Mouse (Mus musculus): ENCODE measurements around the gene Gnb4. TPM values are rescaled to one million over a fixed set of nuclear protein-coding genes. Genes with fewer than 3 reads are reported as not detected.

Gene Gnb4
- polyA plus RNA-seq, 1 experiment = 3.3 TPM

- WGBS = 84% methylated on average over 5 of the region's 5 CpGs
- Histone ChIP-seq H3K4me1 (ENCODE audit: control insufficient read depth, insufficient read depth, low read length) (no peaks in the 10 kb centered on the region; the same call in 1 of the 2 replicates), H3K27ac (ENCODE audit: control insufficient read depth, insufficient read depth, low read depth, low read length, poor library complexity) (no peak overlapping the region), H3K4me3 (replicated peaks; ENCODE audit: control insufficient read depth, low read depth, low read length) (no peak overlapping the region)
- TF ChIP-seq POLR2A (IDR thresholded peaks at IDR 0.05; ENCODE audit: borderline replicate concordance, control insufficient read depth, low read depth, low read length) (no peak), CTCF (IDR thresholded peaks at IDR 0.05; ENCODE audit: control insufficient read depth, insufficient read depth, low read length) (no peak)
Observed at GRCm38 (mm10) chr3:32578772-32579171, 37.6 kb downstream of the Gnb4 start.

- WGBS = 90% methylated on average over 3 of the region's 3 CpGs
- TF ChIP-seq CTCF (IDR thresholded peaks at IDR 0.05; ENCODE audit: control insufficient read depth, insufficient read depth, low read length) = no peak
- no peak for TF ChIP-seq POLR2A (IDR thresholded peaks at IDR 0.05; ENCODE audit: borderline replicate concordance, control insufficient read depth, low read depth, low read length)
Observed at GRCm38 (mm10) chr3:32575151-32575550, 41.2 kb downstream of the Gnb4 start.

GRCm38 (mm10) chr3:32573881-32574280 lies 42.5 kb downstream of the Gnb4 start:
- TF ChIP-seq POLR2A (IDR thresholded peaks at IDR 0.05; ENCODE audit: borderline replicate concordance, control insufficient read depth, low read depth, low read length) (no peak), CTCF (IDR thresholded peaks at IDR 0.05; ENCODE audit: control insufficient read depth, insufficient read depth, low read length) (no peak)
- H3K27ac ChIP-seq (ENCODE audit: control insufficient read depth, insufficient read depth, low read depth, low read length, poor library complexity) = no peak overlapping the region
- WGBS = 86% methylated on average over 9 of the region's 9 CpGs
- H3K4me3 ChIP-seq (replicated peaks; ENCODE audit: control insufficient read depth, low read depth, low read length) = no peak overlapping the region
- no peaks in the 10 kb centered on the region for H3K4me1 ChIP-seq (ENCODE audit: control insufficient read depth, insufficient read depth, low read length)

More at GRCm38 (mm10) chr3:32575151-32575550, 41.2 kb downstream of the Gnb4 start:
- no peak overlapping the region for H3K4me3 ChIP-seq (replicated peaks; ENCODE audit: control insufficient read depth, low read depth, low read length)
- H3K4me1 ChIP-seq (ENCODE audit: control insufficient read depth, insufficient read depth, low read length) = no peaks in the 10 kb centered on the region
- no peak overlapping the region for H3K27ac ChIP-seq (ENCODE audit: control insufficient read depth, insufficient read depth, low read depth, low read length, poor library complexity)

- WGBS = 87% methylated on average over 2 of the region's 2 CpGs
- TF ChIP-seq POLR2A (IDR thresholded peaks at IDR 0.05; ENCODE audit: borderline replicate concordance, control insufficient read depth, low read depth, low read length) = no peak
- no peak overlapping the region for H3K4me3 ChIP-seq (replicated peaks; ENCODE audit: control insufficient read depth, low read depth, low read length)
- H3K27ac ChIP-seq (ENCODE audit: control insufficient read depth, insufficient read depth, low read depth, low read length, poor library complexity) = no peak overlapping the region
- H3K4me1 ChIP-seq (ENCODE audit: control insufficient read depth, insufficient read depth, low read length) = no peaks in the 10 kb centered on the region
Observed at GRCm38 (mm10) chr3:32573086-32573485, 43.3 kb downstream of the Gnb4 start.

GRCm38 (mm10) chr3:32563401-32563800 lies 53.0 kb downstream of the Gnb4 start:
- 90% methylated on average over 6 of the region's 6 CpGs for WGBS
- TF ChIP-seq POLR2A (IDR thresholded peaks at IDR 0.05; ENCODE audit: borderline replicate concordance, control insufficient read depth, low read depth, low read length) (no peak), CTCF (IDR thresholded peaks at IDR 0.05; ENCODE audit: control insufficient read depth, insufficient read depth, low read length) (no peak)
- no peaks in the 10 kb centered on the region for H3K4me1 ChIP-seq (ENCODE audit: control insufficient read depth, insufficient read depth, low read length)
- H3K4me3 ChIP-seq (replicated peaks; ENCODE audit: control insufficient read depth, low read depth, low read length) = no peak overlapping the region
- H3K27ac ChIP-seq (ENCODE audit: control insufficient read depth, insufficient read depth, low read depth, low read length, poor library complexity) = no peak overlapping the region

GRCm38 (mm10) chr3:32553061-32553460 lies 63.3 kb downstream of the Gnb4 start:
- no peak overlapping the region for H3K4me3 ChIP-seq (replicated peaks; ENCODE audit: control insufficient read depth, low read depth, low read length)
- H3K4me1 ChIP-seq (ENCODE audit: control insufficient read depth, insufficient read depth, low read length) = no peaks in the 10 kb centered on the region
- H3K27ac ChIP-seq (ENCODE audit: control insufficient read depth, insufficient read depth, low read depth, low read length, poor library complexity) = no peak overlapping the region
- TF ChIP-seq POLR2A (IDR thresholded peaks at IDR 0.05; ENCODE audit: borderline replicate concordance, control insufficient read depth, low read depth, low read length) (no peak), CTCF (IDR thresholded peaks at IDR 0.05; ENCODE audit: control insufficient read depth, insufficient read depth, low read length) (0 out of 2 replicates have a peak, but pooled peaks have one; percentile 24)
- 93% methylated on average over 1 of the region's 1 CpGs for WGBS

- no peak overlapping the region for H3K4me3 ChIP-seq (replicated peaks; ENCODE audit: control insufficient read depth, low read depth, low read length)
- TF ChIP-seq CTCF (IDR thresholded peaks at IDR 0.05; ENCODE audit: control insufficient read depth, insufficient read depth, low read length) (no peak), POLR2A (IDR thresholded peaks at IDR 0.05; ENCODE audit: borderline replicate concordance, control insufficient read depth, low read depth, low read length) (no peak)
- H3K27ac ChIP-seq (ENCODE audit: control insufficient read depth, insufficient read depth, low read depth, low read length, poor library complexity) = no peak overlapping the region
- no peaks in the 10 kb centered on the region; the same call in 1 of the 2 replicates for H3K4me1 ChIP-seq (ENCODE audit: control insufficient read depth, insufficient read depth, low read length)
- 88% methylated on average over 5 of the region's 5 CpGs for WGBS
Observed at GRCm38 (mm10) chr3:32538091-32538490, 78.3 kb downstream of the Gnb4 start.

GRCm38 (mm10) chr3:32537556-32537955 lies 78.8 kb downstream of the Gnb4 start:
- Histone ChIP-seq H3K27ac (ENCODE audit: control insufficient read depth, insufficient read depth, low read depth, low read length, poor library complexity) (no peak overlapping the region), H3K4me1 (ENCODE audit: control insufficient read depth, insufficient read depth, low read length) (no peaks in the 10 kb centered on the region; the same call in 1 of the 2 replicates), H3K4me3 (replicated peaks; ENCODE audit: control insufficient read depth, low read depth, low read length) (no peak overlapping the region)
- TF ChIP-seq CTCF (IDR thresholded peaks at IDR 0.05; ENCODE audit: control insufficient read depth, insufficient read depth, low read length) = no peak
- no peak for TF ChIP-seq POLR2A (IDR thresholded peaks at IDR 0.05; ENCODE audit: borderline replicate concordance, control insufficient read depth, low read depth, low read length)
- WGBS = 77% methylated on average over 1 of the region's 1 CpGs

GRCm38 (mm10) chr3:32535692-32536091 lies 80.7 kb downstream of the Gnb4 start:
- Histone ChIP-seq H3K27ac (ENCODE audit: control insufficient read depth, insufficient read depth, low read depth, low read length, poor library complexity) (no peak overlapping the region), H3K4me1 (ENCODE audit: control insufficient read depth, insufficient read depth, low read length) (no peaks in the 10 kb centered on the region; the same call in 1 of the 2 replicates), H3K4me3 (replicated peaks; ENCODE audit: control insufficient read depth, low read depth, low read length) (no peak overlapping the region)
- 32% methylated on average over 1 of the region's 1 CpGs for WGBS
- no peak for TF ChIP-seq CTCF (IDR thresholded peaks at IDR 0.05; ENCODE audit: control insufficient read depth, insufficient read depth, low read length)

Other genes with a start within 250 kb of the Gnb4 start
- gene Pik3ca, start 218.9 kb downstream of the Gnb4 start, polyA plus RNA-seq (2011; ENCODE audit: insufficient read depth, insufficient read length, low replicate concordance, missing spikeins) = 6.3 and 8.7 TPM in 2 replicates
- gene Kcnmb3, start 124.4 kb downstream of the Gnb4 start, polyA plus RNA-seq (2011; ENCODE audit: insufficient read depth, insufficient read length, low replicate concordance, missing spikeins) = not detected in 2 replicates
- 19.6 and 25.6 TPM in 2 replicates for gene Zfp639, start 106.3 kb downstream of the Gnb4 start, polyA plus RNA-seq (2011; ENCODE audit: insufficient read depth, insufficient read length, low replicate concordance, missing spikeins)
- 20.9 and 23.4 TPM in 2 replicates for gene Mfn1, start 87.1 kb downstream of the Gnb4 start, polyA plus RNA-seq (2011; ENCODE audit: insufficient read depth, insufficient read length, low replicate concordance, missing spikeins)
- 62.6 and 65.0 TPM in 2 replicates for gene Actl6a, start 89.7 kb upstream of the Gnb4 start, polyA plus RNA-seq (2011; ENCODE audit: insufficient read depth, insufficient read length, low replicate concordance, missing spikeins)
- 41.2 and 89.4 TPM in 2 replicates for gene Ndufb5, start 120.4 kb upstream of the Gnb4 start, polyA plus RNA-seq (2011; ENCODE audit: insufficient read depth, insufficient read length, low replicate concordance, missing spikeins)
- 12.5 and 38.7 TPM in 2 replicates for gene Mrpl47, start 121.0 kb upstream of the Gnb4 start, polyA plus RNA-seq (2011; ENCODE audit: insufficient read depth, insufficient read length, low replicate concordance, missing spikeins)
- 0.16 and 1.4 TPM in 2 replicates for gene Usp13, start 201.0 kb upstream of the Gnb4 start, polyA plus RNA-seq (2011; ENCODE audit: insufficient read depth, insufficient read length, low replicate concordance, missing spikeins)

Measured in bone marrow, adult 2 months (tissue).